Mouse (Mus musculus) inflammation-experienced regulatory T-cells (primary cell): ENCODE data around the gene Ifitm10. TPM values are rescaled to one million over a fixed set of nuclear protein-coding genes. Genes with fewer than 3 reads are reported as not detected.

Experiments
- polyA plus RNA-seq, 2 experiments: library from polyadenylated mRNA; unstranded; fragments of 100-300 nt; shearing (Covaris generic); gene quantifications; one replicate each; pipeline ENCODE4 v1.2.1; 2017

Gene Ifitm10
- polyA plus RNA-seq, result 10 to 100 TPM in 1 of 2 experiments, 1 to 10 TPM in 1; 3.2 to 41.0 TPM

DNA sequence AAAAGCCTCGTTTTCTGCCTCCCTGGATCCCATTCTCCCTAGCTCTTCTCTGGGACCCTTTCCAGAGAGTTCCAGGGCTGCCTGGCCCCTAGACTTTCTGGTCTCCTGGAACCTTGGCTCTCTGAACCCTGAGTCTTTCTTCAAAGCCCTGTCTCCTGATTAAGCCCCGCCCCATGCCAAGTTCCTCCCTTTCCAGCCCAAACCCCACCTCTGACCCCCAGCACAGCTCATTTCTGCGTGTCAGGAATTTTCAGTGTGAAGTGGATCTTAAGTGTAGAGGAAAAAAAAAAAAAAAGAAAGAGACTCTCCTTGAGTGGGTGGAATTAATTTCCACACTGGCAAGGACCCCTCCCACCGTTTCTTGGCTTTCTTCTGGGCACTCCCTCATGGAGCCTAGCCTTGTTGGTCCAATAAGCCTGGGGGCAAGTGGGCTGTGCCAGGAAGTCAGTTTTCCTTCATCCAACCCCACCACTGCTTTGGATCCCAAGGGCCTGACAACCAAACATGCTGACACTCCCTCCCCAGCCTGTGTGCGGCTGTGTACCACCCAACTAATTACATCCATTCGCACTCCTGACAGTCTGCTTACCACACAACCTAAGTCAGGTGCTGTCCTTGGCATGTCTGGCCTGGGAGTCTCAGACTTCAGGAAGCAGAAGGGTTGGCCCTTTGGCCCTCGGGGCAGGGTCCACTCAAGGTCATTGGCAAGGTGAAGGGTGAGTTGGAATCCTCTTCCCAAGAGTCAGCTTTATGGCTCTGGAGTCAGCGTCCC, at the start of gene Ifitm10:
Gene Ifitm10 (minus strand): TSS at position 113 of the 772 bp plus-strand sequence.

GRCm38 (mm10) chr7:142387419-142388148, 14.0 kb upstream of the Ifitm10 start, which contains the start of gene Ctsd:
Gene Ctsd (minus strand): TSS chr7:142388038.

GRCm38 (mm10) chr7:142382567-142382966, 9.0 kb upstream of the Ifitm10 start, which contains the start of gene Gm49369:
Gene Gm49369 (minus strand): TSS chr7:142382667.

GRCm38 (mm10) chr7:142303249-142303648, 70.3 kb downstream of the Ifitm10 start, which contains the start of gene Krtap5-4:
Gene Krtap5-4 (plus strand): TSS chr7:142303549.

GRCm38 (mm10) chr7:142297018-142297417, 76.5 kb downstream of the Ifitm10 start, which contains the start of gene Krtap5-1:
Gene Krtap5-1 (minus strand): TSS chr7:142297118.

Other genes with a start within 250 kb of the Ifitm10 start
- gene Gm39115, start 237.7 kb downstream of the Ifitm10 start, polyA plus RNA-seq, result not detected
- gene Gm45337, start 229.1 kb downstream of the Ifitm10 start, polyA plus RNA-seq, result not detected
- not detected for gene Gm29735, start 216.6 kb downstream of the Ifitm10 start, polyA plus RNA-seq
- gene Gm4553, start 208.0 kb downstream of the Ifitm10 start, polyA plus RNA-seq, result not detected
- not detected for gene Krtap5-2, start 197.7 kb downstream of the Ifitm10 start, polyA plus RNA-seq
- not detected for gene Gm10153, start 183.4 kb downstream of the Ifitm10 start, polyA plus RNA-seq
- not detected for gene Krtap5-3, start 172.4 kb downstream of the Ifitm10 start, polyA plus RNA-seq
- not detected for gene Gm7579, start 161.9 kb downstream of the Ifitm10 start, polyA plus RNA-seq
- gene Krtap5-5, start 143.8 kb downstream of the Ifitm10 start, polyA plus RNA-seq, result not detected
- gene Gm40460, start 132.7 kb downstream of the Ifitm10 start, polyA plus RNA-seq, result not detected
- gene Gm2431, start 115.4 kb downstream of the Ifitm10 start, polyA plus RNA-seq, result 1 to 10 TPM in 1 of 2 experiments, not detected in 1; 2.0 TPM
- not detected for gene Gm4559, start 99.4 kb downstream of the Ifitm10 start, polyA plus RNA-seq
- not detected for gene Krtap5-1, start 76.6 kb downstream of the Ifitm10 start, polyA plus RNA-seq
- under 1 TPM in 1 of 2 experiments, not detected in 1; 0.17 TPM for gene Krtap5-4, start 70.2 kb downstream of the Ifitm10 start, polyA plus RNA-seq
- gene Gm49369, start 8.9 kb upstream of the Ifitm10 start, polyA plus RNA-seq, result 1 to 10 TPM; 2.4 to 9.3 TPM
- 100 to 1,000 TPM; 384 to 590 TPM for gene Ctsd, start 14.3 kb upstream of the Ifitm10 start, polyA plus RNA-seq
- not detected for gene Syt8, start 61.1 kb upstream of the Ifitm10 start, polyA plus RNA-seq
- not detected for gene Tnni2, start 68.1 kb upstream of the Ifitm10 start, polyA plus RNA-seq
- gene Lsp1, start 87.1 kb upstream of the Ifitm10 start, polyA plus RNA-seq, result 1,000 to 10,000 TPM in 1 of 2 experiments, 100 to 1,000 TPM in 1; 956 to 1,169 TPM
- gene Tnnt3, start 125.1 kb upstream of the Ifitm10 start, polyA plus RNA-seq, result 1 to 10 TPM; 2.0 to 4.4 TPM
- gene Mrpl23, start 158.9 kb upstream of the Ifitm10 start, polyA plus RNA-seq, result 10 to 100 TPM in 1 of 2 experiments, 1 to 10 TPM in 1; 2.9 to 15.3 TPM